Mouse (Mus musculus): ENCODE measurements around the gene B230219D22Rik. TPM values are rescaled to one million over a fixed set of nuclear protein-coding genes. Genes with fewer than 3 reads are reported as not detected.
A peak's percentile ranks its signal among the peaks of the same experiment; 100 is the strongest.

The B230219D22Rik gene
- polyA plus RNA-seq, 1 experiment = 15.8 TPM

GRCm38 (mm10) chr13:55714501-55715166 is 21.7 kb downstream of the B230219D22Rik start, which contains the start of gene Txndc15:
Txndc15 (plus strand) TSS chr13:55714650.
- Histone ChIP-seq H3K4me3 (ENCODE audit: insufficient read depth, poor library complexity, severe bottlenecking) (peak within 1 kb of the TSS; percentile 84), H3K79me2 (ENCODE audit: control insufficient read depth, insufficient read depth) (peaks cover 25% of the 10 kb centered on the region), H3K27me3 (ENCODE audit: control insufficient read depth, insufficient read depth, insufficient read length) (no peaks in the 10 kb centered on the region), H3K79me3 (ENCODE audit: low read depth) (peaks cover 4% of the 10 kb centered on the region), H3K36me3 (ENCODE audit: control insufficient read depth, insufficient read depth) (peaks cover 9% of the 10 kb centered on the region), H3ac (ENCODE audit: control insufficient read depth, insufficient read length, low read depth) (peak within 1 kb of the TSS; percentile 92)
- no peak for TF ChIP-seq CEBPB (IDR thresholded peaks at IDR 0.05; ENCODE audit: low read depth)
- no peak for TF ChIP-seq MYOD1 (IDR thresholded peaks at IDR 0.05; ENCODE audit: control insufficient read depth, insufficient read length, low read depth)
- TF ChIP-seq CTCF (IDR thresholded peaks at IDR 0.05; ENCODE audit: control insufficient read depth, insufficient read depth, insufficient read length) = no peak
- TF ChIP-seq MYOG (IDR thresholded peaks at IDR 0.05; ENCODE audit: control insufficient read depth, extremely low read depth, insufficient read length) = no peak
- TF ChIP-seq FOSL1 (IDR thresholded peaks at IDR 0.05; ENCODE audit: insufficient read depth, low read length, poor library complexity, severe bottlenecking) = no peak
- TF ChIP-seq MAX (IDR thresholded peaks at IDR 0.05) = no peak
- TF ChIP-seq USF1 (IDR thresholded peaks at IDR 0.05; ENCODE audit: low read depth) = no peak

- Histone ChIP-seq H3K27me3 (ENCODE audit: control insufficient read depth, insufficient read depth, insufficient read length) (no peaks in the 10 kb centered on the region), H3K79me2 (ENCODE audit: control insufficient read depth, insufficient read depth) (peaks cover 25% of the 10 kb centered on the region), H3K36me3 (ENCODE audit: control insufficient read depth, insufficient read depth) (peaks cover 9% of the 10 kb centered on the region), H3K79me3 (ENCODE audit: low read depth) (peaks cover 4% of the 10 kb centered on the region), H3K4me3 (ENCODE audit: insufficient read depth, poor library complexity, severe bottlenecking) (peak overlapping the region; percentile 84), H3ac (ENCODE audit: control insufficient read depth, insufficient read length, low read depth) (peak overlapping the region; percentile 92)
- TF ChIP-seq MAX (IDR thresholded peaks at IDR 0.05) (no peak), CEBPB (IDR thresholded peaks at IDR 0.05; ENCODE audit: low read depth) (no peak), USF1 (IDR thresholded peaks at IDR 0.05; ENCODE audit: low read depth) (no peak), MYOG (IDR thresholded peaks at IDR 0.05; ENCODE audit: control insufficient read depth, extremely low read depth, insufficient read length) (no peak), CTCF (IDR thresholded peaks at IDR 0.05; ENCODE audit: control insufficient read depth, insufficient read depth, insufficient read length) (no peak), MYOD1 (IDR thresholded peaks at IDR 0.05; ENCODE audit: control insufficient read depth, insufficient read length, low read depth) (no peak), FOSL1 (IDR thresholded peaks at IDR 0.05; ENCODE audit: insufficient read depth, low read length, poor library complexity, severe bottlenecking) (no peak)
These were observed 22.2 kb downstream of the B230219D22Rik start for GRCm38 (mm10) chr13:55715167-55715512.

GRCm38 (mm10) chr13:55715908-55716510 is 23.1 kb downstream of the B230219D22Rik start:
- peaks cover 4% of the 10 kb centered on the region for H3K79me3 ChIP-seq (ENCODE audit: low read depth)
- peaks cover 9% of the 10 kb centered on the region for H3K36me3 ChIP-seq (ENCODE audit: control insufficient read depth, insufficient read depth)
- TF ChIP-seq MYOG (IDR thresholded peaks at IDR 0.05; ENCODE audit: control insufficient read depth, extremely low read depth, insufficient read length) = no peak
- TF ChIP-seq USF1 (IDR thresholded peaks at IDR 0.05; ENCODE audit: low read depth) = no peak
- no peak for TF ChIP-seq CEBPB (IDR thresholded peaks at IDR 0.05; ENCODE audit: low read depth)
- no peak for TF ChIP-seq FOSL1 (IDR thresholded peaks at IDR 0.05; ENCODE audit: insufficient read depth, low read length, poor library complexity, severe bottlenecking)
- TF ChIP-seq MAX (IDR thresholded peaks at IDR 0.05) = no peak
- TF ChIP-seq MYOD1 (IDR thresholded peaks at IDR 0.05; ENCODE audit: control insufficient read depth, insufficient read length, low read depth) = no peak
- no peak for TF ChIP-seq CTCF (IDR thresholded peaks at IDR 0.05; ENCODE audit: control insufficient read depth, insufficient read depth, insufficient read length)
- H3K4me3 ChIP-seq (ENCODE audit: insufficient read depth, poor library complexity, severe bottlenecking) = no peak overlapping the region
- no peaks in the 10 kb centered on the region for H3K27me3 ChIP-seq (ENCODE audit: control insufficient read depth, insufficient read depth, insufficient read length)
- peaks cover 25% of the 10 kb centered on the region for H3K79me2 ChIP-seq (ENCODE audit: control insufficient read depth, insufficient read depth)
- H3ac ChIP-seq (ENCODE audit: control insufficient read depth, insufficient read length, low read depth) = no peak overlapping the region

- Histone ChIP-seq H3K36me3 (ENCODE audit: control insufficient read depth, insufficient read depth) (peaks cover 12% of the 10 kb centered on the region), H3ac (ENCODE audit: control insufficient read depth, insufficient read length, low read depth) (no peak overlapping the region), H3K79me2 (ENCODE audit: control insufficient read depth, insufficient read depth) (peaks cover 5% of the 10 kb centered on the region), H3K79me3 (ENCODE audit: low read depth) (no peaks in the 10 kb centered on the region), H3K27me3 (ENCODE audit: control insufficient read depth, insufficient read depth, insufficient read length) (no peaks in the 10 kb centered on the region), H3K4me3 (ENCODE audit: insufficient read depth, poor library complexity, severe bottlenecking) (no peak overlapping the region)
- TF ChIP-seq CTCF (IDR thresholded peaks at IDR 0.05; ENCODE audit: control insufficient read depth, insufficient read depth, insufficient read length) (no peak), MAX (IDR thresholded peaks at IDR 0.05) (no peak), USF1 (IDR thresholded peaks at IDR 0.05; ENCODE audit: low read depth) (no peak), MYOD1 (IDR thresholded peaks at IDR 0.05; ENCODE audit: control insufficient read depth, insufficient read length, low read depth) (no peak), FOSL1 (IDR thresholded peaks at IDR 0.05; ENCODE audit: insufficient read depth, low read length, poor library complexity, severe bottlenecking) (no peak), MYOG (IDR thresholded peaks at IDR 0.05; ENCODE audit: control insufficient read depth, extremely low read depth, insufficient read length) (no peak), CEBPB (IDR thresholded peaks at IDR 0.05; ENCODE audit: low read depth) (no peak)
These were observed 28.6 kb downstream of the B230219D22Rik start for GRCm38 (mm10) chr13:55721516-55721915.

GRCm38 (mm10) chr13:55721995-55722394 is 29.1 kb downstream of the B230219D22Rik start:
- peaks cover 12% of the 10 kb centered on the region for H3K36me3 ChIP-seq (ENCODE audit: control insufficient read depth, insufficient read depth)

More at GRCm38 (mm10) chr13:55721995-55722394, 29.1 kb downstream of the B230219D22Rik start:
- Histone ChIP-seq H3K27me3 (ENCODE audit: control insufficient read depth, insufficient read depth, insufficient read length) (no peaks in the 10 kb centered on the region), H3ac (ENCODE audit: control insufficient read depth, insufficient read length, low read depth) (no peak overlapping the region), H3K79me3 (ENCODE audit: low read depth) (no peaks in the 10 kb centered on the region), H3K4me3 (ENCODE audit: insufficient read depth, poor library complexity, severe bottlenecking) (no peak overlapping the region), H3K79me2 (ENCODE audit: control insufficient read depth, insufficient read depth) (peaks cover 1% of the 10 kb centered on the region)
- TF ChIP-seq USF1 (IDR thresholded peaks at IDR 0.05; ENCODE audit: low read depth) (no peak), CTCF (IDR thresholded peaks at IDR 0.05; ENCODE audit: control insufficient read depth, insufficient read depth, insufficient read length) (no peak), MAX (IDR thresholded peaks at IDR 0.05) (no peak), CEBPB (IDR thresholded peaks at IDR 0.05; ENCODE audit: low read depth) (no peak), MYOD1 (IDR thresholded peaks at IDR 0.05; ENCODE audit: control insufficient read depth, insufficient read length, low read depth) (no peak), FOSL1 (IDR thresholded peaks at IDR 0.05; ENCODE audit: insufficient read depth, low read length, poor library complexity, severe bottlenecking) (no peak), MYOG (IDR thresholded peaks at IDR 0.05; ENCODE audit: control insufficient read depth, extremely low read depth, insufficient read length) (no peak)
